Mouse (Mus musculus) ES-E14 (cell line): ENCODE results near the gene Lpar3.

Source experiments
- CHD2 ChIP-seq: IDR thresholded peaks from 2 replicates; pipeline ENCODE4 v1.6.1; 2014; ENCODE audit warnings: mild to moderate bottlenecking, low read depth, low read length, inconsistent platforms
- HCFC1 ChIP-seq: IDR thresholded peaks from 2 replicates; pipeline ENCODE4 v1.6.1; 2012; ENCODE audit warnings: low read length, inconsistent platforms, borderline replicate concordance; ENCODE audit not compliant: insufficient read depth
- ZC3H11A ChIP-seq: IDR thresholded peaks from 2 replicates; pipeline ENCODE4 v1.6.1; 2012; ENCODE audit warnings: low read depth, mild to moderate bottlenecking, inconsistent platforms, low read length, borderline replicate concordance
- ZNF384 ChIP-seq: IDR thresholded peaks from 2 replicates; pipeline ENCODE4 v1.6.1; 2012; ENCODE audit warnings: low read depth, low read length, inconsistent platforms

GRCm38 (mm10) chr3:146228559-146229310 is 8.0 kb downstream of the Lpar3 start:
- TF ChIP-seq HCFC1 (no peak), ZNF384 (no peak), ZC3H11A (no peak), CHD2 (no peak)
